Mouse (Mus musculus) kidney, postnatal 14 days (tissue): ENCODE results near the gene Tmigd3.

Experiments used
- DNase-seq: peaks from one replicate; pipeline ENCODE4 v3.0.0; 2022; ENCODE audit warnings: mixed read lengths

Gene Tmigd3

GRCm38 (mm10) chr3:105935033-105935432 is 64.3 kb downstream of the Tmigd3 start:
- DNase-seq: peak; percentile 70

- DNase-seq: no peak
These were observed 65.4 kb downstream of the Tmigd3 start for GRCm38 (mm10) chr3:105936111-105936510.

- DNase-seq: no peak
These were observed 80.6 kb downstream of the Tmigd3 start for GRCm38 (mm10) chr3:105951348-105951747.

- no peak for DNase-seq
These were observed 86.5 kb downstream of the Tmigd3 start for GRCm38 (mm10) chr3:105957235-105957634.

GRCm38 (mm10) chr3:105958204-105958603 is 87.5 kb downstream of the Tmigd3 start:
- DNase-seq: no peak

- peak; percentile 97 for DNase-seq
These were observed 88.4 kb downstream of the Tmigd3 start, which contains the start of gene Wdr77 for GRCm38 (mm10) chr3:105958974-105959580. Gene Wdr77, plus strand, starts transcription at chr3:105959369.

GRCm38 (mm10) chr3:105959585-105959984 is 88.9 kb downstream of the Tmigd3 start:
- DNase-seq: no peak

- DNase-seq: no peak
These were observed 89.3 kb downstream of the Tmigd3 start, which contains the start of gene Atp5f1 for GRCm38 (mm10) chr3:105959999-105960398. Gene Atp5f1, minus strand, starts transcription at chr3:105960099.

- DNase-seq: no peak
These were observed 90.0 kb downstream of the Tmigd3 start for GRCm38 (mm10) chr3:105960700-105961099.

GRCm38 (mm10) chr3:105971831-105972446 is 101.2 kb downstream of the Tmigd3 start:
- no peak for DNase-seq

- no peak for DNase-seq
These were observed 102.7 kb downstream of the Tmigd3 start, which contains the start of gene Ovgp1 for GRCm38 (mm10) chr3:105973411-105973810. Gene Ovgp1, plus strand, starts transcription at chr3:105973711.
